Comparison of ENCODE assay signal across 11 mouse cellular contexts in genomic region chr6:22984520-22985154, GRCm38 (mm10).
DNase-seq lines count a peak whose midpoint lies in the region; ATAC-seq and TF ChIP-seq lines count a peak whose summit lies in the region.
"Had no signal": no experiment of that assay in that cellular context is flagged by ENCODE, and none has a peak within 500 bp of the region (broad histone marks: within the 10 kb centered on the region; RNA-seq: fewer than 3 reads in every experiment).

No protein-coding gene starts in this region.

- TF ChIP-seq CTCF in kidney, postnatal 0 days (IDR thresholded peaks at IDR 0.05; ENCODE audit: low read depth) = no peak

- no peaks in the 10 kb centered on the region; the same call in 1 of the 2 replicates for H3K9me3 ChIP-seq in kidney, postnatal 0 days (replicated peaks; ENCODE audit: low read length)
- peaks cover 5% of the 10 kb centered on the region; the same call in 1 of the 2 replicates for H3K9me3 ChIP-seq in embryonic facial prominence, embryonic 12.5 days
- peaks cover 4% of the 10 kb centered on the region; the same call in 1 of the 2 replicates for H3K9me3 ChIP-seq in hindbrain, embryonic 15.5 days
- peaks cover 6% of the 10 kb centered on the region; the same call in 1 of the 2 replicates for H3K9me3 ChIP-seq in neural tube, embryonic 15.5 days (replicated peaks)
- H3K9me3 ChIP-seq: G1E had no signal

- no peaks in the 10 kb centered on the region for H3K36me3 ChIP-seq in kidney, postnatal 0 days (ENCODE audit: insufficient read depth, low read length)
- no peaks in the 10 kb centered on the region for H3K36me3 ChIP-seq in embryonic facial prominence, embryonic 12.5 days
- H3K36me3 ChIP-seq in hindbrain, embryonic 15.5 days = peaks cover 10% of the 10 kb centered on the region
- H3K36me3 ChIP-seq in neural tube, embryonic 15.5 days = peaks cover 6% of the 10 kb centered on the region
- H3K36me3 ChIP-seq: G1E; liver, embryonic 12.5 days had no signal

- H3K27me3 ChIP-seq in kidney, postnatal 0 days (ENCODE audit: insufficient read depth, low read length) = no peaks in the 10 kb centered on the region
- H3K27me3 ChIP-seq in embryonic facial prominence, embryonic 12.5 days = no peaks in the 10 kb centered on the region
- H3K27me3 ChIP-seq in hindbrain, embryonic 15.5 days = no peaks in the 10 kb centered on the region
- no peaks in the 10 kb centered on the region for H3K27me3 ChIP-seq in neural tube, embryonic 15.5 days (replicated peaks)
- H3K27me3 ChIP-seq: liver, embryonic 12.5 days had no signal

- no peak for ATAC-seq in kidney, postnatal 0 days (replicated peaks; ENCODE audit: low FRiP score, low read depth)
- peak; percentile 74; the same call in 1 of the 2 replicates for ATAC-seq in embryonic facial prominence, embryonic 12.5 days (ENCODE audit: insufficient number of reproducible peaks, insufficient read depth, low FRiP score, low TSS enrichment)
- ATAC-seq in hindbrain, embryonic 15.5 days (ENCODE audit: low FRiP score, low read depth) = 0 out of 2 replicates have a peak, but pooled peaks have one; percentile 42
- no peak for ATAC-seq in neural tube, embryonic 15.5 days (ENCODE audit: low FRiP score)
- ATAC-seq: liver, embryonic 12.5 days had no signal

- no peak overlapping the region for H3K9ac ChIP-seq in kidney, postnatal 0 days (ENCODE audit: low read depth, low read length)
- H3K9ac ChIP-seq in embryonic facial prominence, embryonic 12.5 days = no peak overlapping the region
- H3K9ac ChIP-seq in hindbrain, embryonic 15.5 days = 0 out of 2 replicates have a peak overlapping the region, but pooled peaks have one; percentile 1
- H3K9ac ChIP-seq in neural tube, embryonic 15.5 days (replicated peaks) = no peak overlapping the region
- H3K9ac ChIP-seq: liver, embryonic 12.5 days had no signal

- WGBS in kidney, postnatal 0 days = 15% methylated on average over 5 of the region's 5 CpGs
- WGBS in embryonic facial prominence, embryonic 12.5 days = 10% methylated on average over 5 of the region's 5 CpGs
- WGBS in hindbrain, embryonic 15.5 days = 13% methylated on average over 5 of the region's 5 CpGs
- 9% methylated on average over 5 of the region's 5 CpGs for WGBS in neural tube, embryonic 15.5 days

- H3K4me2 ChIP-seq in kidney, postnatal 0 days (ENCODE audit: low read length) = peak overlapping the region; percentile 13; the same call in 1 of the 2 replicates
- H3K4me2 ChIP-seq in embryonic facial prominence, embryonic 12.5 days (replicated peaks) = peak overlapping the region; percentile 31
- H3K4me2 ChIP-seq in hindbrain, embryonic 15.5 days = peak overlapping the region; percentile 46
- H3K4me2 ChIP-seq in neural tube, embryonic 15.5 days = peak overlapping the region; percentile 51
- H3K4me2 ChIP-seq: liver, embryonic 12.5 days had no signal

- no peak for DNase-seq in kidney, postnatal 0 days (ENCODE audit: low spot score)
- DNase-seq in kidney, adult 18-20 months = no peak
- DNase-seq in spleen, postnatal 4 days (ENCODE audit: low spot score in 2 of 2) = no peak
- DNase-seq in right cerebral cortex, postnatal 36 days (ENCODE audit: low spot score in 2 of 2) = no peak
- DNase-seq: adrenal gland, adult 8-10 months; cerebellum, adult 9-11 months had no signal

- H3K4me1 ChIP-seq in kidney, postnatal 0 days (replicated peaks; ENCODE audit: insufficient read depth, low read length) = no peaks in the 10 kb centered on the region
- H3K4me1 ChIP-seq in embryonic facial prominence, embryonic 12.5 days = no peaks in the 10 kb centered on the region
- H3K4me1 ChIP-seq in hindbrain, embryonic 15.5 days (replicated peaks) = no peaks in the 10 kb centered on the region
- H3K4me1 ChIP-seq in neural tube, embryonic 15.5 days = no peaks in the 10 kb centered on the region
- H3K4me1 ChIP-seq: liver, embryonic 12.5 days had no signal

- no peak overlapping the region for H3K4me3 ChIP-seq in kidney, postnatal 0 days (replicated peaks; ENCODE audit: low read depth, low read length)
- no peak overlapping the region for H3K4me3 ChIP-seq in embryonic facial prominence, embryonic 12.5 days
- H3K4me3 ChIP-seq in hindbrain, embryonic 15.5 days = no peak overlapping the region; the same call in 1 of the 2 replicates
- H3K4me3 ChIP-seq in neural tube, embryonic 15.5 days (replicated peaks) = no peak overlapping the region
- H3K4me3 ChIP-seq: liver, embryonic 12.5 days had no signal

- H3K27ac ChIP-seq in kidney, postnatal 0 days = no peak overlapping the region
- no peak overlapping the region for H3K27ac ChIP-seq in embryonic facial prominence, embryonic 12.5 days
- no peak overlapping the region for H3K27ac ChIP-seq in hindbrain, embryonic 15.5 days (replicated peaks)
- H3K27ac ChIP-seq in neural tube, embryonic 15.5 days (replicated peaks) = no peak overlapping the region
- H3K27ac ChIP-seq: liver, embryonic 12.5 days had no signal

Comparison
In these comparisons a context has a peak if more than half of its experiments do, and no peak if none do; other contexts are left out.
1. ATAC-seq: peak in embryonic facial prominence, embryonic 12.5 days (single experiment) and hindbrain, embryonic 15.5 days (single experiment); none in kidney, postnatal 0 days (single experiment) and neural tube, embryonic 15.5 days (single experiment).
2. Peak in every context shown above with its lines, with median percentiles within 50 percentile points of each other: H3K4me2 ChIP-seq.